Mouse (Mus musculus): ENCODE data around the gene Rimbp3. TPM values are rescaled to one million over a fixed set of nuclear protein-coding genes. Genes with fewer than 3 reads are reported as not detected.

Rimbp3 gene
- polyA plus RNA-seq, 1 experiment from 2014 or later, result 0.16 TPM

- 41% methylated on average over 3 of the region's 3 CpGs for WGBS
- Histone ChIP-seq H3K4me1 (replicated peaks; ENCODE audit: control insufficient read depth, insufficient read depth, low read length) (peaks cover 49% of the 10 kb centered on the region), H3K36me3 (ENCODE audit: control insufficient read depth, insufficient read depth, low read length) (no peaks in the 10 kb centered on the region), H3K4me3 (ENCODE audit: low read length) (no peak overlapping the region), H3K9ac (ENCODE audit: low read length) (no peak overlapping the region), H3K27me3 (ENCODE audit: control insufficient read depth, insufficient read depth, low read depth, low read length) (no peaks in the 10 kb centered on the region), H3K9me3 (ENCODE audit: control insufficient read depth, low read length) (no peaks in the 10 kb centered on the region), H3K4me2 (ENCODE audit: low read depth, low read length) (peak overlapping the region; percentile 26), H3K27ac (ENCODE audit: low read length) (peak overlapping the region; percentile 74)
- peak; percentile 50 for ATAC-seq (ENCODE audit: low read depth)
These were observed 43.1 kb downstream of the Rimbp3 start for GRCm38 (mm10) chr16:17251539-17251938.

GRCm38 (mm10) chr16:17252086-17252726 lies 43.8 kb downstream of the Rimbp3 start:
- Histone ChIP-seq H3K4me2 (ENCODE audit: low read depth, low read length) (peak overlapping the region; percentile 26; the same call in 1 of the 2 replicates), H3K4me1 (replicated peaks; ENCODE audit: control insufficient read depth, insufficient read depth, low read length) (peaks cover 49% of the 10 kb centered on the region), H3K27ac (ENCODE audit: low read length) (peak overlapping the region; percentile 66), H3K27me3 (ENCODE audit: control insufficient read depth, insufficient read depth, low read depth, low read length) (no peaks in the 10 kb centered on the region), H3K9me3 (ENCODE audit: control insufficient read depth, low read length) (no peaks in the 10 kb centered on the region), H3K9ac (ENCODE audit: low read length) (no peak overlapping the region), H3K36me3 (ENCODE audit: control insufficient read depth, insufficient read depth, low read length) (no peaks in the 10 kb centered on the region; the same call in 1 of the 2 replicates), H3K4me3 (ENCODE audit: low read length) (no peak overlapping the region)
- WGBS, result 43% methylated on average over 3 of the region's 3 CpGs
- ATAC-seq (ENCODE audit: low read depth), result no peak

GRCm38 (mm10) chr16:17252841-17253240 lies 44.4 kb downstream of the Rimbp3 start:
- no peak; the same call in 1 of the 2 replicates for ATAC-seq (ENCODE audit: low read depth)
- H3K4me2 ChIP-seq (ENCODE audit: low read depth, low read length), result no peak overlapping the region
- no peak overlapping the region for H3K4me3 ChIP-seq (ENCODE audit: low read length)
- H3K27ac ChIP-seq (ENCODE audit: low read length), result 0 out of 2 replicates have a peak overlapping the region, but pooled peaks have one; percentile 29
- no peaks in the 10 kb centered on the region for H3K27me3 ChIP-seq (ENCODE audit: control insufficient read depth, insufficient read depth, low read depth, low read length)
- WGBS, result 57% methylated on average over 7 of the region's 7 CpGs
- H3K36me3 ChIP-seq (ENCODE audit: control insufficient read depth, insufficient read depth, low read length), result peaks cover 5% of the 10 kb centered on the region
- H3K9me3 ChIP-seq (ENCODE audit: control insufficient read depth, low read length), result no peaks in the 10 kb centered on the region
- peaks cover 49% of the 10 kb centered on the region for H3K4me1 ChIP-seq (replicated peaks; ENCODE audit: control insufficient read depth, insufficient read depth, low read length)
- no peak overlapping the region for H3K9ac ChIP-seq (ENCODE audit: low read length)

- peaks cover 42% of the 10 kb centered on the region for H3K4me1 ChIP-seq (replicated peaks; ENCODE audit: control insufficient read depth, insufficient read depth, low read length)
- H3K9me3 ChIP-seq (ENCODE audit: control insufficient read depth, low read length), result no peaks in the 10 kb centered on the region
- WGBS, result 22% methylated on average over 4 of the region's 4 CpGs
- H3K36me3 ChIP-seq (ENCODE audit: control insufficient read depth, insufficient read depth, low read length), result peaks cover 13% of the 10 kb centered on the region
- no peaks in the 10 kb centered on the region for H3K27me3 ChIP-seq (ENCODE audit: control insufficient read depth, insufficient read depth, low read depth, low read length)
- 0 out of 2 replicates have a peak, but pooled peaks have one; percentile 21 for ATAC-seq (ENCODE audit: low read depth)
- no peak overlapping the region for H3K27ac ChIP-seq (ENCODE audit: low read length)
- H3K9ac ChIP-seq (ENCODE audit: low read length), result no peak overlapping the region
- H3K4me2 ChIP-seq (ENCODE audit: low read depth, low read length), result no peak overlapping the region
- H3K4me3 ChIP-seq (ENCODE audit: low read length), result no peak overlapping the region
These were observed 45.7 kb downstream of the Rimbp3 start for GRCm38 (mm10) chr16:17254005-17254597.

- H3K4me2 ChIP-seq (ENCODE audit: low read depth, low read length), result no peak overlapping the region
- H3K27me3 ChIP-seq (ENCODE audit: control insufficient read depth, insufficient read depth, low read depth, low read length), result no peaks in the 10 kb centered on the region
- H3K36me3 ChIP-seq (ENCODE audit: control insufficient read depth, insufficient read depth, low read length), result peaks cover 13% of the 10 kb centered on the region
- peaks cover 37% of the 10 kb centered on the region for H3K4me1 ChIP-seq (replicated peaks; ENCODE audit: control insufficient read depth, insufficient read depth, low read length)
- no peak for ATAC-seq (ENCODE audit: low read depth)
- WGBS, result 33% methylated on average over 2 of the region's 2 CpGs
- H3K9ac ChIP-seq (ENCODE audit: low read length), result no peak overlapping the region
- no peak overlapping the region for H3K4me3 ChIP-seq (ENCODE audit: low read length)
- H3K27ac ChIP-seq (ENCODE audit: low read length), result no peak overlapping the region
- H3K9me3 ChIP-seq (ENCODE audit: control insufficient read depth, low read length), result no peaks in the 10 kb centered on the region
These were observed 46.9 kb downstream of the Rimbp3 start for GRCm38 (mm10) chr16:17255270-17255669.

GRCm38 (mm10) chr16:17257359-17257821 lies 49.0 kb downstream of the Rimbp3 start:
- H3K4me2 ChIP-seq (ENCODE audit: low read depth, low read length), result no peak overlapping the region
- H3K9ac ChIP-seq (ENCODE audit: low read length), result no peak overlapping the region
- H3K27me3 ChIP-seq (ENCODE audit: control insufficient read depth, insufficient read depth, low read depth, low read length), result no peaks in the 10 kb centered on the region
- no peaks in the 10 kb centered on the region for H3K9me3 ChIP-seq (ENCODE audit: control insufficient read depth, low read length)
- peaks cover 16% of the 10 kb centered on the region for H3K36me3 ChIP-seq (ENCODE audit: control insufficient read depth, insufficient read depth, low read length)
- no peak overlapping the region for H3K4me3 ChIP-seq (ENCODE audit: low read length)
- WGBS, result 87% methylated on average over 9 of the region's 9 CpGs
- no peak overlapping the region for H3K27ac ChIP-seq (ENCODE audit: low read length)
- H3K4me1 ChIP-seq (replicated peaks; ENCODE audit: control insufficient read depth, insufficient read depth, low read length), result peaks cover 22% of the 10 kb centered on the region
- ATAC-seq (ENCODE audit: low read depth), result no peak

- 90% methylated on average over 12 of the region's 12 CpGs for WGBS
- no peak overlapping the region for H3K9ac ChIP-seq (ENCODE audit: low read length)
- H3K27me3 ChIP-seq (ENCODE audit: control insufficient read depth, insufficient read depth, low read depth, low read length), result no peaks in the 10 kb centered on the region
- peaks cover 16% of the 10 kb centered on the region for H3K36me3 ChIP-seq (ENCODE audit: control insufficient read depth, insufficient read depth, low read length)
- H3K4me3 ChIP-seq (ENCODE audit: low read length), result no peak overlapping the region
- H3K9me3 ChIP-seq (ENCODE audit: control insufficient read depth, low read length), result no peaks in the 10 kb centered on the region
- no peak overlapping the region for H3K27ac ChIP-seq (ENCODE audit: low read length)
- no peak overlapping the region for H3K4me2 ChIP-seq (ENCODE audit: low read depth, low read length)
- H3K4me1 ChIP-seq (replicated peaks; ENCODE audit: control insufficient read depth, insufficient read depth, low read length), result peaks cover 8% of the 10 kb centered on the region
- ATAC-seq (ENCODE audit: low read depth), result no peak
These were observed 50.5 kb downstream of the Rimbp3 start for GRCm38 (mm10) chr16:17258917-17259316.

GRCm38 (mm10) chr16:17261341-17261740 lies 52.9 kb downstream of the Rimbp3 start:
- no peak overlapping the region for H3K9ac ChIP-seq (ENCODE audit: low read length)
- 78% methylated on average over 1 of the region's 1 CpGs for WGBS
- no peak overlapping the region for H3K27ac ChIP-seq (ENCODE audit: low read length)
- H3K27me3 ChIP-seq (ENCODE audit: control insufficient read depth, insufficient read depth, low read depth, low read length), result no peaks in the 10 kb centered on the region
- peaks cover 16% of the 10 kb centered on the region for H3K36me3 ChIP-seq (ENCODE audit: control insufficient read depth, insufficient read depth, low read length)
- no peaks in the 10 kb centered on the region for H3K4me1 ChIP-seq (replicated peaks; ENCODE audit: control insufficient read depth, insufficient read depth, low read length)
- no peak overlapping the region for H3K4me3 ChIP-seq (ENCODE audit: low read length)
- ATAC-seq (ENCODE audit: low read depth), result no peak
- H3K4me2 ChIP-seq (ENCODE audit: low read depth, low read length), result no peak overlapping the region
- no peaks in the 10 kb centered on the region for H3K9me3 ChIP-seq (ENCODE audit: control insufficient read depth, low read length)
